Mouse (Mus musculus): ENCODE measurements around the gene Grik3. TPM values are rescaled to one million over a fixed set of nuclear protein-coding genes. Genes with fewer than 3 reads are reported as not detected.

Grik3 gene
- not detected in 2 replicates for total RNA-seq (2015; ENCODE audit: low replicate concordance)
- total RNA-seq (2017; ENCODE audit: low replicate concordance): not detected in 2 replicates

- ATAC-seq (replicated peaks; ENCODE audit: low FRiP score, poor library complexity, severe bottlenecking): no peak
Measured at GRCm38 (mm10) chr4:125490661-125491504, at the start of gene Grik3. Gene Grik3, plus strand, starts transcription at chr4:125490700.

GRCm38 (mm10) chr4:125441821-125442220, 48.7 kb upstream of the Grik3 start:
- no peak for ATAC-seq (replicated peaks; ENCODE audit: low FRiP score, poor library complexity, severe bottlenecking)

- no peak for ATAC-seq (replicated peaks; ENCODE audit: low FRiP score, poor library complexity, severe bottlenecking)
Measured at GRCm38 (mm10) chr4:125444366-125444765, 46.1 kb upstream of the Grik3 start.

GRCm38 (mm10) chr4:125450602-125451321, 39.7 kb upstream of the Grik3 start:
- no peak for ATAC-seq (replicated peaks; ENCODE audit: low FRiP score, poor library complexity, severe bottlenecking)

GRCm38 (mm10) chr4:125451821-125452220, 38.7 kb upstream of the Grik3 start:
- no peak for ATAC-seq (replicated peaks; ENCODE audit: low FRiP score, poor library complexity, severe bottlenecking)

GRCm38 (mm10) chr4:125456506-125456905, 34.0 kb upstream of the Grik3 start:
- ATAC-seq (replicated peaks; ENCODE audit: low FRiP score, poor library complexity, severe bottlenecking): no peak

- ATAC-seq (replicated peaks; ENCODE audit: low FRiP score, poor library complexity, severe bottlenecking): no peak
Measured at GRCm38 (mm10) chr4:125457152-125458093, 33.1 kb upstream of the Grik3 start.

GRCm38 (mm10) chr4:125459791-125460190, 30.7 kb upstream of the Grik3 start:
- no peak for ATAC-seq (replicated peaks; ENCODE audit: low FRiP score, poor library complexity, severe bottlenecking)

GRCm38 (mm10) chr4:125469711-125470372, 20.7 kb upstream of the Grik3 start:
- ATAC-seq (replicated peaks; ENCODE audit: low FRiP score, poor library complexity, severe bottlenecking): no peak

GRCm38 (mm10) chr4:125474903-125475302, 15.6 kb upstream of the Grik3 start:
- ATAC-seq (replicated peaks; ENCODE audit: low FRiP score, poor library complexity, severe bottlenecking): no peak

GRCm38 (mm10) chr4:125478071-125478470, 12.4 kb upstream of the Grik3 start:
- ATAC-seq (replicated peaks; ENCODE audit: low FRiP score, poor library complexity, severe bottlenecking): no peak

GRCm38 (mm10) chr4:125481256-125481655, 9.2 kb upstream of the Grik3 start:
- ATAC-seq (replicated peaks; ENCODE audit: low FRiP score, poor library complexity, severe bottlenecking): no peak

- no peak for ATAC-seq (replicated peaks; ENCODE audit: low FRiP score, poor library complexity, severe bottlenecking)
Measured at GRCm38 (mm10) chr4:125484131-125484530, 6.4 kb upstream of the Grik3 start.

- ATAC-seq (replicated peaks; ENCODE audit: low FRiP score, poor library complexity, severe bottlenecking): no peak
Measured at GRCm38 (mm10) chr4:125485416-125486239, 4.9 kb upstream of the Grik3 start.

- no peak for ATAC-seq (replicated peaks; ENCODE audit: low FRiP score, poor library complexity, severe bottlenecking)
Measured at GRCm38 (mm10) chr4:125486616-125487015, 3.9 kb upstream of the Grik3 start.

GRCm38 (mm10) chr4:125487031-125487430, 3.5 kb upstream of the Grik3 start:
- no peak for ATAC-seq (replicated peaks; ENCODE audit: low FRiP score, poor library complexity, severe bottlenecking)

GRCm38 (mm10) chr4:125488796-125489637, 1.5 kb upstream of the Grik3 start:
- no peak for ATAC-seq (replicated peaks; ENCODE audit: low FRiP score, poor library complexity, severe bottlenecking)

Measured in erythroid progenitor cell, adult 5-6 weeks (primary cell).